Mouse (Mus musculus): ENCODE measurements around the gene Atrnl1. TPM values are rescaled to one million over a fixed set of nuclear protein-coding genes. Genes with fewer than 3 reads are reported as not detected.

The Atrnl1 gene
- polyA plus RNA-seq, 1 experiment from 2014 or later, result 5.1 TPM

DNA sequence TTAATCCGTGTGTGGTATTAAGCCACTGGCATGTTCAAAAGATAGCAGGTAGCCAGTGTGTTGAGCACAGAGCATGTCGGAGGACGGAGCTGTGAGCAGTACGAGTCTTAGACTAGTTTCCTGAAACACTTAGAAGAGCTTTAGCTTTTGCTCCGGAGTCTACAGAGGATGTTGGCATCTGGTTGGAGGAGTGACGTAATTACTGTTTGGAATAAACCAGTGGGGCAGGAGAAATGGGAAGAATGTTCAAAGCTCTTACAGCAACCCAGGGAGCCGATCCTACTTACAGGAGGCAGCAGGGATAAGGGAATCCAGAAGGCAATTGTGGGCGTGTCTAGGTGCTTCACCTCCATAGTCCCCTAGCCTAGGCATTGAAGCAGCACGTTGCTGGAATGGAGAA lies 21.3 kb upstream of the Atrnl1 start:
- no peak overlapping the region for H3K27ac ChIP-seq (ENCODE audit: poor library complexity, severe bottlenecking)
- H3K9me3 ChIP-seq (replicated peaks), result no peaks in the 10 kb centered on the region
- H3K27me3 ChIP-seq (replicated peaks), result no peaks in the 10 kb centered on the region
- no peak overlapping the region for H3K4me3 ChIP-seq
- ATAC-seq (ENCODE audit: insufficient number of reproducible peaks, low FRiP score), result no peak
- H3K36me3 ChIP-seq, result no peaks in the 10 kb centered on the region
- H3K4me1 ChIP-seq (replicated peaks), result peaks cover 10% of the 10 kb centered on the region
- H3K4me2 ChIP-seq, result no peak overlapping the region
- 66% methylated on average over 9 of the region's 9 CpGs for WGBS
- no peak overlapping the region for H3K9ac ChIP-seq

DNA sequence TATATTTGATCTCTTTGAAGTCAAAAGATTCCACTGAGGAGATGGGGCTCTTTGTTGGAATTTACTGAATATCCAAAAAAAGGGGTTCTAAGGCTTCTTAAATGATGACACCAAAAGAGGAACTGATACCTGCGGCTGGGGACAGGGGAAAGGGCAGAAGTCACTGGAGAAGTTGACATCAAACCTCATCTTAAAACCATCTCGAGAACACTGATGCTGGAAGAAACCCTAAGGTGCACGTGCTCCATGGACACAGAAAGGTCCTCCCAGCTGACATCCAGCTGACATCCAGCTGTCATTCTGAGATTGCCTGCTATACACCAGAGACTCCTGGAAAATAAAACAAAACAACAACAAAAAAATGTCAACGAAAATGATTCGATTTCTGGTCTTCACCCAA lies 19.9 kb upstream of the Atrnl1 start:
- ATAC-seq (ENCODE audit: insufficient number of reproducible peaks, low FRiP score), result no peak
- no peaks in the 10 kb centered on the region for H3K36me3 ChIP-seq
- H3K4me2 ChIP-seq, result no peak overlapping the region
- no peak overlapping the region for H3K27ac ChIP-seq (ENCODE audit: poor library complexity, severe bottlenecking)
- H3K4me3 ChIP-seq, result no peak overlapping the region
- H3K9me3 ChIP-seq (replicated peaks), result no peaks in the 10 kb centered on the region
- peaks cover 2% of the 10 kb centered on the region for H3K4me1 ChIP-seq (replicated peaks)
- H3K9ac ChIP-seq, result no peak overlapping the region
- 75% methylated on average over 5 of the region's 5 CpGs for WGBS
- H3K27me3 ChIP-seq (replicated peaks), result no peaks in the 10 kb centered on the region

- no peaks in the 10 kb centered on the region for H3K27me3 ChIP-seq (replicated peaks)
Observed at GRCm38 (mm10) chr19:57591631-57592030, 19.2 kb upstream of the Atrnl1 start.

GRCm38 (mm10) chr19:57592355-57592754 lies 18.5 kb upstream of the Atrnl1 start:
- no peak overlapping the region for H3K27ac ChIP-seq (ENCODE audit: poor library complexity, severe bottlenecking)
- no peak for ATAC-seq (ENCODE audit: insufficient number of reproducible peaks, low FRiP score)
- no peaks in the 10 kb centered on the region for H3K36me3 ChIP-seq
- H3K4me2 ChIP-seq, result no peak overlapping the region
- H3K9me3 ChIP-seq (replicated peaks), result no peaks in the 10 kb centered on the region
- no peaks in the 10 kb centered on the region for H3K27me3 ChIP-seq (replicated peaks)
- no peaks in the 10 kb centered on the region for H3K4me1 ChIP-seq (replicated peaks)
- no peak overlapping the region for H3K4me3 ChIP-seq
- 87% methylated on average over 2 of the region's 2 CpGs for WGBS
- H3K9ac ChIP-seq, result no peak overlapping the region

More at GRCm38 (mm10) chr19:57591631-57592030, 19.2 kb upstream of the Atrnl1 start:
- Histone ChIP-seq H3K9me3 (replicated peaks) (no peaks in the 10 kb centered on the region), H3K9ac (no peak overlapping the region), H3K36me3 (no peaks in the 10 kb centered on the region), H3K27ac (ENCODE audit: poor library complexity, severe bottlenecking) (no peak overlapping the region), H3K4me1 (replicated peaks) (no peaks in the 10 kb centered on the region; the same call in 1 of the 2 replicates), H3K4me2 (no peak overlapping the region), H3K4me3 (no peak overlapping the region)
- no peak for ATAC-seq (ENCODE audit: insufficient number of reproducible peaks, low FRiP score)
- WGBS, result 78% methylated on average over 10 of the region's 10 CpGs

DNA sequence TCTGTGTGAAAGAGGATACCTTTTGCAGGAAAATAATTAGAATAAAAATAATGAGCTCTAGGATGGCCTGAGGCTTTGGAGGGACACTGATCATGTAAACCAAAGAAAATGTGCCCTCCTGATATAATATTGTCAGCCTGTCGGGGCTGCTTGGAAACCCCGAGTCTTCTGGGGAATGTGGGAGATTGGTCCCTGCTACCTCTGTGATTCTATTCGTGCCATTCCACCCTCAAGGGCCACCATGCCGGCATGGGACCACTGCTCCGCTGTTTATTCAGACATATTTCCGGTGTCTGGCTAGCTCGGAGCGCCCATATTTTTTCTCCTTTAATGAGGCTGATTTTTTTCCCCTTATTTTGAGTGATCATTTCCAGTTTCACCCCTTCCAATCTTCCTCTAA lies 11.7 kb upstream of the Atrnl1 start:
- H3K9me3 ChIP-seq (replicated peaks), result no peaks in the 10 kb centered on the region

GRCm38 (mm10) chr19:57600233-57600929 lies 10.5 kb upstream of the Atrnl1 start:
- WGBS, result 57% methylated on average over 16 of the region's 16 CpGs
- no peaks in the 10 kb centered on the region for H3K27me3 ChIP-seq (replicated peaks)
- no peak overlapping the region for H3K27ac ChIP-seq (ENCODE audit: poor library complexity, severe bottlenecking)
- peaks cover 11% of the 10 kb centered on the region; the same call in 1 of the 2 replicates for H3K4me1 ChIP-seq (replicated peaks)
- no peak overlapping the region for H3K9ac ChIP-seq
- ATAC-seq (ENCODE audit: insufficient number of reproducible peaks, low FRiP score), result no peak
- H3K4me3 ChIP-seq, result no peak overlapping the region
- no peaks in the 10 kb centered on the region for H3K36me3 ChIP-seq
- no peak overlapping the region for H3K4me2 ChIP-seq
- peaks cover 4% of the 10 kb centered on the region for H3K9me3 ChIP-seq (replicated peaks)

More for the DNA sequence above, 11.7 kb upstream of the Atrnl1 start:
- H3K36me3 ChIP-seq, result no peaks in the 10 kb centered on the region
- H3K4me1 ChIP-seq (replicated peaks), result peaks cover 11% of the 10 kb centered on the region; the same call in 1 of the 2 replicates
- no peak overlapping the region for H3K27ac ChIP-seq (ENCODE audit: poor library complexity, severe bottlenecking)
- no peak overlapping the region for H3K9ac ChIP-seq
- H3K4me2 ChIP-seq, result no peak overlapping the region
- no peak for ATAC-seq (ENCODE audit: insufficient number of reproducible peaks, low FRiP score)
- H3K4me3 ChIP-seq, result no peak overlapping the region
- H3K27me3 ChIP-seq (replicated peaks), result no peaks in the 10 kb centered on the region
- WGBS, result 84% methylated on average over 8 of the region's 8 CpGs

DNA sequence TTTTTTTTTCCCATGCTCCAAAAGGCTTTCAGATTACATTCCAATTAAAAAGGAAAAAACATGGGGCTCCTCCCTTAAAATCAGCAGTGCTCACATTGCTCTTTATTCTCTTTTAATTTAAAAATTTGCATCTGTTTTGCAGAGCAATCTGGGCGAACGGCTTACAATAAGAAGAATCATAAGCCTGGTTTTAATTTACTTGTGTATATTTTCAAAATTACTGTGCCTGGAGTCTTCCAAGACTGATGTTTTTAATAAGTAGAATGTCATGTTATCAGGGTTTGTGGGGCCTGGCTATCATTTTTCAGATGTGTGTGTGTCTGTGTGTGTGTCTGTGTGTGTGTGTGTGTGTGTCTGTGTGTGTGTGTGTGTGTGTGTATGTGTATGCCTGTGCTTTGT lies 9.9 kb upstream of the Atrnl1 start:
- Histone ChIP-seq H3K36me3 (no peaks in the 10 kb centered on the region), H3K4me3 (no peak overlapping the region), H3K27me3 (replicated peaks) (no peaks in the 10 kb centered on the region), H3K9ac (no peak overlapping the region), H3K9me3 (replicated peaks) (peaks cover 4% of the 10 kb centered on the region), H3K4me1 (replicated peaks) (peaks cover 11% of the 10 kb centered on the region; the same call in 1 of the 2 replicates), H3K4me2 (no peak overlapping the region), H3K27ac (ENCODE audit: poor library complexity, severe bottlenecking) (no peak overlapping the region)
- no peak for ATAC-seq (ENCODE audit: insufficient number of reproducible peaks, low FRiP score)
- 86% methylated on average over 2 of the region's 2 CpGs for WGBS

DNA sequence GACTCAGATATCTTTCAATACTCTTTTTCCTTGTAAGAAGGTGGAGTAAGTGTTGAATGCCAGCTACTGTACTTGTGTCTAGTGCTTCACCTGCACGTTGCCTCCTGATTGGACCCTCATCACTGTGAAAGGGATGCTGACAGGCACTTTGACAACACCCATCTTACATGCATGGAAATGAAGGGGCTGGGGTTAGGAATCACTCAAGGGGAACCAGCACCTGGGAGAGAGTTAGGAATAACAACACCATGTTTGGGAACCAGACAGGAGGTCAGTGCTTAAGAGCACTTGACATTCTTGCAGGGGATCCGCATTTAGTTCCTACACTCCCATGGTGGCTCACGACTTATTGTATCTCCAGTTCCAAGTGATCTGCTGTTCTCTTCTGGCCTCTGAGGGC lies 7.2 kb upstream of the Atrnl1 start:
- 0 out of 2 replicates have a peak overlapping the region, but pooled peaks have one; percentile 56 for H3K27ac ChIP-seq (ENCODE audit: poor library complexity, severe bottlenecking)

DNA sequence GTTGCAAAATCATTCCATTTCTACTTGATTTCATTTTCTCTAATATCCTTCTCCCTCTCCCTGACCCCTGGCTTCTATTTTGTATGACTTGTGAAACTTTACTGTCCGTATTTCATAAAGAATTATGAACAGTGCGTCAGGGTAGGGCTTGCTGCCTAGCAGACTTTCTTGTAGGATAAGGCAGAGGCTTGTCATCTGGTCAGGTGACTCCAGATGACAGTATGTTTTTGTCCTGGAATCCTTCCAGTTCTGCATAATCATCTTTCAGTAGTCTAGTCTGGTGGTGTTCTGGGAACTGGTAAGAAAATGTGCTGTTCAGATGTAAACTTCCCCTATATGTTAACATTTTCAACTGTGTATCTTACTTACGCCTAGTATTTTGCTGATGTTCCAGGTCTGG lies 4.9 kb upstream of the Atrnl1 start:
- ATAC-seq (ENCODE audit: insufficient number of reproducible peaks, low FRiP score), result no peak
- H3K9ac ChIP-seq, result no peak overlapping the region
- peaks cover 10% of the 10 kb centered on the region for H3K4me1 ChIP-seq (replicated peaks)
- H3K36me3 ChIP-seq, result no peaks in the 10 kb centered on the region
- WGBS, result 84% methylated on average over 3 of the region's 3 CpGs
- H3K4me2 ChIP-seq, result no peak overlapping the region
- H3K4me3 ChIP-seq, result no peak overlapping the region
- H3K27ac ChIP-seq (ENCODE audit: poor library complexity, severe bottlenecking), result no peak overlapping the region
- H3K27me3 ChIP-seq (replicated peaks), result 0 out of 2 replicates have a peak, but pooled peaks cover 3% of the 10 kb centered on the region
- peaks cover 4% of the 10 kb centered on the region for H3K9me3 ChIP-seq (replicated peaks)

More for the DNA sequence above, 7.2 kb upstream of the Atrnl1 start:
- H3K4me1 ChIP-seq (replicated peaks), result peaks cover 11% of the 10 kb centered on the region; the same call in 1 of the 2 replicates
- H3K4me3 ChIP-seq, result no peak overlapping the region
- no peak overlapping the region for H3K9ac ChIP-seq
- WGBS, result 38% methylated on average over 3 of the region's 3 CpGs
- H3K4me2 ChIP-seq, result no peak overlapping the region
- peaks cover 4% of the 10 kb centered on the region for H3K9me3 ChIP-seq (replicated peaks)
- ATAC-seq (ENCODE audit: insufficient number of reproducible peaks, low FRiP score), result no peak
- 0 out of 2 replicates have a peak, but pooled peaks cover 3% of the 10 kb centered on the region for H3K27me3 ChIP-seq (replicated peaks)
- no peaks in the 10 kb centered on the region for H3K36me3 ChIP-seq

- H3K9ac ChIP-seq, result no peak overlapping the region
- ATAC-seq (ENCODE audit: insufficient number of reproducible peaks, low FRiP score), result no peak
- no peak overlapping the region for H3K27ac ChIP-seq (ENCODE audit: poor library complexity, severe bottlenecking)
- no peak overlapping the region for H3K4me3 ChIP-seq
- 88% methylated on average over 10 of the region's 10 CpGs for WGBS
- H3K36me3 ChIP-seq, result no peaks in the 10 kb centered on the region
- no peak overlapping the region for H3K4me2 ChIP-seq
- peaks cover 10% of the 10 kb centered on the region for H3K4me1 ChIP-seq (replicated peaks)
- H3K9me3 ChIP-seq (replicated peaks), result peaks cover 4% of the 10 kb centered on the region
- 0 out of 2 replicates have a peak, but pooled peaks cover 3% of the 10 kb centered on the region for H3K27me3 ChIP-seq (replicated peaks)
Observed at GRCm38 (mm10) chr19:57606351-57606750, 4.5 kb upstream of the Atrnl1 start.

DNA sequence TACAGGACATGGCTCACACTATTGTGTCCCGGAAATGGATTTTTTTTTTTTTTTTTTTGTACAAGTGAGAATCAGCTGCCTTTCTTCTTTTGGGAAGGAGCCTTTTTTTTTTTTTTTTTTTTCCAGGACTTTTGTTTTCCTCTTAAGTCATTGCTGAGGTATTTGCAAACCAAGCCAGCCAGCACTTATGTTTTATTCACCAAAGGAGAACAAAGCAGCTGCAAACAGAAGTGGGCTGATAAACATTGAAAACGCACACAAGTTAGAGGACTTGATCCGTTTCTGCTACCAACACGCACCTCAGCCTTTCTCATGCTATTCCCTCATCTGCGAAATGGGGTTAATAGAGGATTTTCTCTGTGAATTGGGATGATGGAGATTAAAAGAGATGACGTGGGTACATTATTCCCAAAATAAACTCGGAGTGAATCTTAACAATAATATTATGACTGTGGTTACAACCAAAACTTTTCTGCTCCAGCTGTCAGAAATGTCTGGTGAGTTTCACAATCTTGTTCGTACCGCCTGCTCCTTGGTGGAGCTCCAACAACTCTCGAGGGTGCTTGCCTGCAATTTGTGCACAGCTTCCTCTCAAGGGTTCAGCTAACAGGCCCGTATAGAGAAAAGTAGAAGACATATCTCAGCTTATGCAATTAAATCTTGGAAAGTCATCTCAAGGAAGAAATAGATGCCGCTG lies 1.3 kb upstream of the Atrnl1 start:
- Histone ChIP-seq H3K4me3 (peak overlapping the region; percentile 82), H3K9ac (peak overlapping the region; percentile 91; the same call in 1 of the 2 replicates), H3K4me1 (replicated peaks) (peaks cover 12% of the 10 kb centered on the region), H3K36me3 (no peaks in the 10 kb centered on the region), H3K27ac (ENCODE audit: poor library complexity, severe bottlenecking) (peak overlapping the region; percentile 87), H3K27me3 (replicated peaks) (0 out of 2 replicates have a peak, but pooled peaks cover 3% of the 10 kb centered on the region), H3K4me2 (peak overlapping the region; percentile 98), H3K9me3 (replicated peaks) (peaks cover 4% of the 10 kb centered on the region)
- WGBS, result 14% methylated on average over 12 of the region's 12 CpGs
- ATAC-seq (ENCODE audit: insufficient number of reproducible peaks, low FRiP score), result no peak
